Mouse (Mus musculus): ENCODE measurements at regions not wholly inside any gene's neighbourhood (a gene's known extent, or its start where the extent isn't known, plus 50 kb on each side); places are given as distances from the start of the nearest gene placed in this dataset.
A peak's percentile ranks its signal among the peaks of the same experiment; 100 is the strongest.
"Not testable (repeated sequence)": the region's sequence is repeated elsewhere in the genome, so short reads cannot be mapped to it uniquely, and the experiment has no call there.

GRCm38 (mm10) chr13:57016465-57017272 lies 120.9 kb upstream of the Trpc7 start:
- Histone ChIP-seq H3K27ac (ENCODE audit: insufficient read depth, low read length) (no peak overlapping the region), H3K4me3 (ENCODE audit: low read depth, low read length) (no peak overlapping the region), H3K36me3 (ENCODE audit: control insufficient read depth, insufficient read depth, low read length, poor library complexity, severe bottlenecking) (no peaks in the 10 kb centered on the region), H3K27me3 (ENCODE audit: control insufficient read depth, insufficient read depth, low read length, poor library complexity, severe bottlenecking) (no peaks in the 10 kb centered on the region), H3K4me1 (ENCODE audit: control insufficient read depth, insufficient read depth, low read length) (no peaks in the 10 kb centered on the region), H3K9ac (ENCODE audit: low read depth, poor library complexity, severe bottlenecking) (no peak overlapping the region), H3K9me3 (replicated peaks; ENCODE audit: control insufficient read depth, insufficient read depth, low read length, poor library complexity, severe bottlenecking) (no peaks in the 10 kb centered on the region; the same call in 1 of the 2 replicates)
- TF ChIP-seq CTCF (IDR thresholded peaks at IDR 0.05; ENCODE audit: low read depth, low read length), result no peak
- TF ChIP-seq EP300 (IDR thresholded peaks at IDR 0.05; ENCODE audit: insufficient read depth, low read depth, low read length), result no peak

GRCm38 (mm10) chr13:57007236-57007635 lies 111.4 kb upstream of the Trpc7 start:
- H3K4me1 ChIP-seq (ENCODE audit: control insufficient read depth, insufficient read depth, low read length); H3K27ac ChIP-seq (ENCODE audit: insufficient read depth, low read length); H3K4me3 ChIP-seq (ENCODE audit: low read depth, low read length); H3K9ac ChIP-seq (ENCODE audit: low read depth, poor library complexity, severe bottlenecking); H3K36me3 ChIP-seq (ENCODE audit: control insufficient read depth, insufficient read depth, low read length, poor library complexity, severe bottlenecking); H3K9me3 ChIP-seq (replicated peaks; ENCODE audit: control insufficient read depth, insufficient read depth, low read length, poor library complexity, severe bottlenecking); H3K27me3 ChIP-seq (ENCODE audit: control insufficient read depth, insufficient read depth, low read length, poor library complexity, severe bottlenecking): not testable (repeated sequence)

GRCm38 (mm10) chr13:57003565-57004132 lies 107.9 kb upstream of the Trpc7 start:
- H3K27ac ChIP-seq (ENCODE audit: insufficient read depth, low read length), result no peak overlapping the region
- H3K4me3 ChIP-seq (ENCODE audit: low read depth, low read length), result no peak overlapping the region
- H3K27me3 ChIP-seq (ENCODE audit: control insufficient read depth, insufficient read depth, low read length, poor library complexity, severe bottlenecking), result no peaks in the 10 kb centered on the region
- no peaks in the 10 kb centered on the region for H3K9me3 ChIP-seq (replicated peaks; ENCODE audit: control insufficient read depth, insufficient read depth, low read length, poor library complexity, severe bottlenecking)
- no peak overlapping the region for H3K9ac ChIP-seq (ENCODE audit: low read depth, poor library complexity, severe bottlenecking)
- TF ChIP-seq EP300 (IDR thresholded peaks at IDR 0.05; ENCODE audit: insufficient read depth, low read depth, low read length) (no peak), POLR2A (IDR thresholded peaks at IDR 0.05; ENCODE audit: insufficient read depth, low read length) (no peak), CTCF (IDR thresholded peaks at IDR 0.05; ENCODE audit: low read depth, low read length) (no peak)
- no peaks in the 10 kb centered on the region for H3K4me1 ChIP-seq (ENCODE audit: control insufficient read depth, insufficient read depth, low read length)
- H3K36me3 ChIP-seq (ENCODE audit: control insufficient read depth, insufficient read depth, low read length, poor library complexity, severe bottlenecking), result no peaks in the 10 kb centered on the region

- Histone ChIP-seq H3K4me1 (ENCODE audit: control insufficient read depth, insufficient read depth, low read length) (no peaks in the 10 kb centered on the region), H3K9me3 (replicated peaks; ENCODE audit: control insufficient read depth, insufficient read depth, low read length, poor library complexity, severe bottlenecking) (peaks cover 8% of the 10 kb centered on the region; the same call in 1 of the 2 replicates), H3K27me3 (ENCODE audit: control insufficient read depth, insufficient read depth, low read length, poor library complexity, severe bottlenecking) (no peaks in the 10 kb centered on the region), H3K4me3 (ENCODE audit: low read depth, low read length) (no peak overlapping the region), H3K36me3 (ENCODE audit: control insufficient read depth, insufficient read depth, low read length, poor library complexity, severe bottlenecking) (no peaks in the 10 kb centered on the region), H3K9ac (ENCODE audit: low read depth, poor library complexity, severe bottlenecking) (no peak overlapping the region), H3K27ac (ENCODE audit: insufficient read depth, low read length) (no peak overlapping the region)
- TF ChIP-seq EP300 (IDR thresholded peaks at IDR 0.05; ENCODE audit: insufficient read depth, low read depth, low read length) (no peak), CTCF (IDR thresholded peaks at IDR 0.05; ENCODE audit: low read depth, low read length) (peak; percentile 43)
These were observed 96.2 kb upstream of the Trpc7 start for GRCm38 (mm10) chr13:56992022-56992421.

GRCm38 (mm10) chr13:56974063-56974462 lies 78.3 kb upstream of the Trpc7 start:
- no peaks in the 10 kb centered on the region for H3K4me1 ChIP-seq (ENCODE audit: control insufficient read depth, insufficient read depth, low read length)
- H3K27ac ChIP-seq (ENCODE audit: insufficient read depth, low read length), result no peak overlapping the region
- H3K9me3 ChIP-seq (replicated peaks; ENCODE audit: control insufficient read depth, insufficient read depth, low read length, poor library complexity, severe bottlenecking), result 0 out of 2 replicates have a peak, but pooled peaks cover 7% of the 10 kb centered on the region
- no peaks in the 10 kb centered on the region for H3K36me3 ChIP-seq (ENCODE audit: control insufficient read depth, insufficient read depth, low read length, poor library complexity, severe bottlenecking)
- no peak overlapping the region for H3K9ac ChIP-seq (ENCODE audit: low read depth, poor library complexity, severe bottlenecking)
- no peaks in the 10 kb centered on the region for H3K27me3 ChIP-seq (ENCODE audit: control insufficient read depth, insufficient read depth, low read length, poor library complexity, severe bottlenecking)
- H3K4me3 ChIP-seq (ENCODE audit: low read depth, low read length), result no peak overlapping the region
- TF ChIP-seq CTCF (IDR thresholded peaks at IDR 0.05; ENCODE audit: low read depth, low read length), result no peak
- no peak for TF ChIP-seq EP300 (IDR thresholded peaks at IDR 0.05; ENCODE audit: insufficient read depth, low read depth, low read length)
- no peak for TF ChIP-seq POLR2A (IDR thresholded peaks at IDR 0.05; ENCODE audit: insufficient read depth, low read length)

- H3K4me3 ChIP-seq (ENCODE audit: low read depth, low read length), result no peak overlapping the region
- H3K36me3 ChIP-seq (ENCODE audit: control insufficient read depth, insufficient read depth, low read length, poor library complexity, severe bottlenecking), result no peaks in the 10 kb centered on the region
- H3K4me1 ChIP-seq (ENCODE audit: control insufficient read depth, insufficient read depth, low read length), result no peaks in the 10 kb centered on the region
- no peaks in the 10 kb centered on the region for H3K9me3 ChIP-seq (replicated peaks; ENCODE audit: control insufficient read depth, insufficient read depth, low read length, poor library complexity, severe bottlenecking)
- no peaks in the 10 kb centered on the region for H3K27me3 ChIP-seq (ENCODE audit: control insufficient read depth, insufficient read depth, low read length, poor library complexity, severe bottlenecking)
- TF ChIP-seq CTCF (IDR thresholded peaks at IDR 0.05; ENCODE audit: low read depth, low read length), result peak; percentile 42
- no peak for TF ChIP-seq EP300 (IDR thresholded peaks at IDR 0.05; ENCODE audit: insufficient read depth, low read depth, low read length)
- H3K27ac ChIP-seq (ENCODE audit: insufficient read depth, low read length), result no peak overlapping the region
- no peak overlapping the region for H3K9ac ChIP-seq (ENCODE audit: low read depth, poor library complexity, severe bottlenecking)
These were observed 59.6 kb upstream of the Trpc7 start for GRCm38 (mm10) chr13:56955358-56955757.
